Mouse (Mus musculus) cerebellum, adult 2 months (tissue): ENCODE data around the gene BC051019.

ENCODE experiments used
- CTCF ChIP-seq: fragments of 200-500 bp; IDR thresholded peaks from 2 replicates; pipeline ENCODE4 v1.5.1; 2011; ENCODE audit warnings: low read depth, mild to moderate bottlenecking, control low read depth, low read length, moderate library complexity, borderline replicate concordance; ENCODE audit not compliant: insufficient read depth
- POLR2A ChIP-seq: fragments of 200-500 bp; IDR thresholded peaks from 2 replicates; pipeline ENCODE4 v1.6.1; 2011; ENCODE audit warnings: low read length, control low read depth, borderline replicate concordance; ENCODE audit not compliant: insufficient read depth

GRCm38 (mm10) chr7:109710069-109710468, 13.6 kb downstream of the BC051019 start:
- TF ChIP-seq CTCF (no peak), POLR2A (no peak)
